Mouse (Mus musculus) frontal cortex, postnatal 10 days (tissue): ENCODE results near the gene Cd44.

ENCODE experiments used
- DNase-seq, 2 experiments: peaks; one replicate each; pipeline ENCODE4 v3.0.0; 2022; ENCODE audit warnings: low spot score in 2 of 2, mixed read lengths in 1 of 2

The Cd44 gene

DNA sequence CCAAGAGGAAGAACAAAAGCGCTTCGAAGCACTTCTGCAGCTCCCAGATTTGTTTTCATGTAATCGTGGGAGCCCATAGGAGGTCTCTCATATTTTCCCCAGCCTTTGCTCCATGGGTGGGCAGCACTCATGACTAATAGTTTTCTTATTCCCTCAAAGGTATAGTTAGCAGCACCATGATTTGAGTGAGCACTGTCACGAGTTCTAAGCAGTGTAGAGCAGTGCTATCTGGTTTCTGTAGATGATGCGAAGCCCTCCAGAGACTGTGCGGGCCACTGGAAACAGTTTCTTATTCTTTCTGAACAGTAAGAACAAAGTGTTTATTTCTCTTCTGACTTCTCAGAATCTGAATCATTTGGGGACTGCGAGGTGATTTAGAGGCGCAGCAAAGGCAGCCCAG, 80.7 kb downstream of the Cd44 start:
- DNase-seq = no peak

DNA sequence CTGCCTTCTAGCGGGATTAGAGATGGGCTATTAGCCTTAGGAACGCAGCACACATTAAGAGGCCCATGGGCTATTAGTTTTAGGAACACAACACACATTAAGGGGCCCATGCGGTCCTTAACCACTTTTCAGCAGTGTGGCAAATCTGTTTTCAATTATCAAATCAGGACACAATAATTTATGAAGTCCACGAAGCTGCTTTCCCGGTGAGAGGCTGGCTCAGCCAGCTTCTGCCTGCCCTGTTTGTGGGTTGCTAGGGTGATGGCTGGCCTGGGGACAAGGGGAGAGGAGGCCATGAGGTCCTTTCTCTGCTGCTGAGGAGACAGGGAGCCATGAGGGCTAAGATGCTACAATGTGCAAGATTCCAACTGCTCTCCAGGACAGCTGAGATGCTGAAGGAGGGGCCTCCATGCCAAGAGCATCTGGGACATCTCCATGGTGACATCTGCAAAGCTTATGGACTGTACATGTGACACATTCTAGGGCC, 81.2 kb downstream of the Cd44 start:
- DNase-seq = peak in 1 of 2 experiments; percentile 7

DNA sequence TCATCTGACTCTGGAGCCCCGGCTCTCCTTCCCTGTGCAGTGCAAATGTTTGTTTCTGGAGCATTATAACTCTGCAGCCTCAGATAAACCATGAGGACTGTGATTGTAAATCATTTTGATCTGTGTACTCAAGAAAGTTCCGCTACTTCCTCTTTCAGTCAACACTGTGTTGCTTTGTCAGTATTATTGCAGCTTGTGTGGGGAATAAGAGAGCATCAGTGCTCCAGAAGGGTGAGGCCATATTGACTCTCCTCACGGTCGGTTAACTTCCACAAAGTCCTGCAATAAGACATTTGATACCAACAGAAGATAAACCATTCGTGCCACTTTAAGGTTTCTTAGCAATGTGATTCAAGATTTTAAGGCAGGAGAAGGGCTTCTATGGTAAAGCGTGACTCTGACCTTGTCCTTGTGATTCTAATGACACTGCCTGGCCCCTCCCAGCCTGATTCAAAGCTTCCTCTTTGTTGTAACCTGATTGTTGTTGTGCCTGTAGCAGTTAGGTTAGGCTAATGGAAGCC, 86.1 kb downstream of the Cd44 start:
- DNase-seq = no peak

DNA sequence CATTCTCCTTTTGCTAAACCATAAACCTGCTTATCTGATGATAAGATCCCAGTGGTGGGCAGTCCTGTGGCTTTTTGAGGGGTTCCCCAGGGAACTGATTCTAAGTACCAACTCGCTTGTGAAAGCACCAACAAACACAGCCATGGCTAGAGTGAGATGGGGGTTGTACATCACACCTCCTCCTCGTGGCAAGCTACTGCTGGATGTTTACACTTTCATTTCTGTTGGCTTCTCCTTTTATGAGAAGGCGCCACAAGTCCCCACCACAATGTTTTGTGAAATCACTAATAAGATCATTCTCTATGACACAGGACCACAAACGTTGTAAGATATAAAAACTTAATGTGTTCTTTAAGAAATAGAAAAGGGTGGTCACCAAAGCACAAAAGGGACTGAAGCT, 88.7 kb downstream of the Cd44 start:
- no peak for DNase-seq

DNA sequence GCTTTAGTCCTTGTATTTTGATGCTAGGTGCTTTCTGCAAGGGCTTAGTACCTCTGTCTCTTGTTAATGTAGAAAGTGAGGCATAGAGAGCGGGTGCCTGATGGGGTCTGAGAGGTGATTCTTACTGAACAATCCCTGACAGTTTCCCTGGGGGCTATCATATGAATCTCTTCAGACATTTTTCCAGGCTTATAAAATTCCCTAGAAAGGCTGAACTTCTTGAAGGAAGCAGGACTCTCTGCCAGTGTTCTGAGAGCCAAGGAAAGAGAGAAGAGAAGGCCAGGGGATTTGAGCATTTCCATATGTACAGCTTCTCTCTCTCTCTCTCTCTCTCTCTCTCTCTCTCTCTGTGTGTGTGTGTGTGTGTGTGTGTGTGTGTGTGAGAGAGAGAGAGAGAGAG, 92.0 kb downstream of the Cd44 start:
- DNase-seq = no peak

DNA sequence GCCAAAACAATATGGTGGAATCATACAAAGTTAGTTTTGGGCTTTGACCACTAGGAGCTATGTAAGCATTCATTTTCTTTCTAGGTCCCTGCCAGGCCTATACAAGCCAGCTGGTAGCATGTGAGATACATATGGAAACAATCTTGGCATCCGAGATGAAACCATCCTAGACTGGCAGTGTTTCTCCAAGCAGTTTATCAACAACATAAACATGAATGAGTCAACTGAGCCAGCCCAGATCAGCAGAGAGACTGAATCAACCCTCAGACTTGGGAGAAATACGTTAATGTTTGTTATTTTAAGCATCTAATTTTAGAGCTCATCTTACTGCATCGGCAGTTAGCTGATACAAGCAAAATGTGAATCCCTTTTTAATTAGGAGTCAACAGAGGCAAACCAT, 93.8 kb downstream of the Cd44 start:
- DNase-seq = no peak

DNA sequence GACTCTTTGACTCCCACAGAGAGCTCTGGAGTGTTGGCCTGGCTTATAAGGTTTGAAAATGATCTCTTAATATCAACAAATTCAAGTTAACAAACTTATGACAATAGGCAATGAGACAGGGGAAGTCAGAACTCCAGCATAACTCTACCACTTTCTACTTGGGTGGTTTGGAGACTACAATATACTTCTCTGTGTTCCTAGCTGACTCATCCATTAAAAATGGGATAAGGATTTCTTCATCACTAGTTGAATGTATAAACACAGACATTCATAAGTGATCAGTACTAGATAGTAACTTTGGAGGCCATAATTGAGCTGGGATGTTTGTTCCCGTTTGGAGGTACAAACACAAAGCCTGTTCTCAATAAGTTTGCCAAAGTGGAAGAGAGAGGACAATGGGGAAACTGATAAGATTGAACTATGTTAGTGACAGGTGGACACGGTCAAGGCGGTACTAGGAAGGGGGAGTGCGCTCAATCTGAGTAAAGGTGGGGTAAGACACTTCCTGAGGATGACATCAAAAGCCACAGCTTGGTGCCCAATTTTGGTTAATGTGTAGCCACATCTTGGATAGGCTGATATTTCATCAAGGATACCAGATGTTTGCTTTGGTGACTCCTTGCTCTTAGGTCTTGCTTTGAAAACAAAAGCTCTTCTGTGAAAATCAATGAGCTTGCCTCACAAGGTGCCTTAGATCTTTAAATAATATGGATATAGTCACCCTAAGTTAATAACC, 95.5 kb downstream of the Cd44 start:
- DNase-seq = no peak

DNA sequence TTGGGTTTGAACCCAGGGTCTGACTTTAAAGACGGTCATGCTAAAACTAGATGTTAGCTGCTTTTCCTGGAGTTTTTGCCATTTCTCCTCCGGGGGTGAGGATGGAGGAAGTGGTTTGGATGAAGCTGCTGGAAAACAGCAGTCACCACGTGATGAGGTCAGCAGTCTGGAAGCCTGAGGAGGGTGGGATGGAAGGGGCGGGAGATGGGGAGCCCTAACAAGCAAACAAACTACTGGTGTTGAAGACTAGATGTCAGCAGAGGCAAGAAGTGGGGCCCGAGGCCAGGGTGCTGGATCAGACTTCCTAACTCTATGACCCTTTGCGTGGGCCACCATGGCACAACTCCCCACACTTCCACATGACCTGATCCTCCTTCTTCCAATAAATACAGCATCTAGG, 96.2 kb downstream of the Cd44 start:
- DNase-seq = no peak

DNA sequence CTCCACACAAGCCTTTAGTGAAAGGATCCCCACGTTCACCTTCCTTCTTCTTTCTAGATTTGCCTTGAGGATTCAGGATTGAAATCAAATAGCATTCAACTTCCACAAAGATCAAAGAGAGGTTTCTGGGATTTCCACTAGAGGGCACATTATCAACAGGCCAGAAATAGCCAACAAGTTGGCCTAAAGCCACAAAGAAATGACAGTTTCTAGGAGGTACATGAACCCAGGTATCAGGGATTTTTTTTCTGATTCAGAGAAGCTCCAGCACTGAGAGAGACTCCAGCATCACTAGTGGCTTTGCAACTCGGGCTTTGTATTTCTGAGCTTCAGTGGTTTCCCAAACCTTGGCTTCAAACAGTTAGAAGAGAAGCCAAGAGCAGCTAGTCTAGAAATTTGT, 97.4 kb downstream of the Cd44 start:
- DNase-seq = no peak

DNA sequence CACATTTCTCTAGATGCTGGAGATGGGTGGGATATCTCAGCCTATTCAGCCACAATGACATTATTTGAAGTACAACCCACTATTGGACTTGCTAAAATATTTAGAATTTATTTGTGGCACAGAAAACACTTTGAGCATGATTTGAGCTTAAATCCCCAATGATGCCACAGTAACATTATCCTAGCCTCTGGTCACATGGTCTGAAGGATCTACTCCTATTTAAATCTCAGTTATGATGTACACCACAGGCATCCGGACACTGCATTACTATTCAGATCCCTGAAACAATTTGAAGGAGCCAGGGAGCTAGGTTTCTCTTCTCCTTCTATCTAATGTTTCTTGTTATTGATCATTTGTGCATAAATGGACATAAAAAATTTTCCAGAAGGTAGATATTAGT, 99.6 kb downstream of the Cd44 start:
- DNase-seq = no peak

DNA sequence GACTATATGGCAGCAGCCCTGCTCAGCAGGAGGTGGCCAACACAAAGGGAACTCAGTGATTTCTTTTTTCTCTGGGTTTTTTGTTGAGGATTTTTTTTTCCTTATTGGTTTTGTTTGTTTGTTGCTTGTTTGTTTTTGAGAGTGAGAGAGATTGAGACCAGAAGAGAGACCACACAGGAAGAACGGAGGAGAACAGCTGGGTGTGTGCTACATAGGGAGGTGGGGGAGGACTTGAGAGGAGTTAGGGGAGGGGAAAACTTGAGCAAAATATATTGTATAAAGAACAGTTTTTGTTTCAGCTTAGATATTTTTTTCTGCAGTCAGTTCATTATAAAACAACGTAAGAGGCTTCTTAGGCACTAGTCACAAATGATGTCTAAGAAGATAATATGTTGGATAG, 103.3 kb downstream of the Cd44 start:
- DNase-seq = no peak

DNA sequence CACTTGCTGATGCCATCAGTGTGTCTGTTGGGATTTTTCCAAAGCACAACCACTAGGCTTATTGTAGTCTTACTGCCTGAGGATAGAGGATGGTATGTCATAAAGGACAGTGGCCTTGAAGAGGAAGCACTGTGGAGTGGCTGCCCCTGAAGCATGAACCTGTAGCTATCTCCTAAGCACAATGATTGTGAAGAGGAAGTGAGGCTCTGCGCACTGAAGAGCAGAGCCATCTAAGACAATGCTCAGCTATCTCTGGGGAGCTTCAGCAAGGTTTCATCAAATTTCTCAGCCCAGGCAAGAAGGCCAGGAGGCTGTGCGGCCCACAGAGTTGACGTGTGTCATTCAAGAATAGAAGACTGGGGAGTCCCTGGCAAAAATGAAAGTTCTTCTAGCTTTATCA, 106.4 kb downstream of the Cd44 start:
- no peak for DNase-seq

DNA sequence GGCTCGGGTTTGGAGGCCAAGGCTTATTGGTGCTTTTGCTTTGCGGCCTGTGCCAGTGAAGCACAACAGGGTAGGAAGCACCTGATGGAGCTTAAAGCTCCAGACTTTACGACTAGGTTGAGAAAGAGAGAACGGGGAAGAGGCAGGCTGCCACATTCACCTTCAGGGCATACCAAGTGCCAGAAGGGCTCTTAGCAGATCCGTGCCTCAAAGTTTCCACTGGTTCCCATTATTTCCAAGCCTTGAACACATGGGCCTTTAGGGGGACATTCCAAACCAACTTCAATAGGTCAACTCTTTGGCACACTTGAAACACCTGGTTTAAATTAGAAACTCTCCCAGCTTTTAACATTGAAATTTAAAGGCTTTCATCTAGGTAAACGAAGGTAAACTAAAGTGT, 108.7 kb downstream of the Cd44 start:
- DNase-seq = no peak

DNA sequence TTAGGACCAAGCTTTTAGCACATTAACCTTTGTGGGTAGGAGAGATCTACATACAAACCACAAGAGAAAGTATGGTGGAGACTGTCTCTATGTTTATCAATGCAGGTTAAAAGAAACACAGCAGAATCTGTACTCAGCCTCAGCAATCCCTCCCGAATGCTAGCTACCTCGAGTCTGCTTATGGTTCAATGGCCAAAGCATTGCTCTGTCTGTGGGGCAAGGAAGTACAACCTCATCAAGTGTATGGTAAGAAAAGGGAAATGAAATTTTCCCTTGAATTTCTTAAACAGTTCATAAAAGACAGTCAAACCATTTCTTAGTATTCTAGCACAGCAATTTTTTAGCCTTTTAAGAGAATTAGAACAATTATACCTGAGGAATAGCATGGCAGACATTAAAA, 109.8 kb downstream of the Cd44 start:
- DNase-seq = no peak

DNA sequence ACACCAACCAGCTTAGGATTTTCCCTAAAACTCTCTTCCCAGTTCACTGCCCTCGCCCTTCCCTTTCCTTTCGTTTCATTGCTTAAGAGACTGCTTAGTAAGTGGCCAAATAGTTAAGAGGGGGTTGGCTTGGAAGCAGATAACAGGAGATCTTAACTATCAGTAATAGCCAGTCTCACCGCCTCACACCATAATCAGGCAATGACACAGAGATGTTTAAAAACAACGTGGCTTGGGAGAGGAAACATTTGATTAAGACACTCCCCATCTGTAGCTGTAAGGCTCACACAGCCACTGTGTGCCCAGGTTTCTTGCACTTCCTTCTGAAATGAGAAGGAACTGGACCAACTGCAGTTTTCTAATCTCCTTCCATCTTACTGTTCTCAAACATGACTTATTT, 115.8 kb downstream of the Cd44 start:
- DNase-seq = no peak

DNA sequence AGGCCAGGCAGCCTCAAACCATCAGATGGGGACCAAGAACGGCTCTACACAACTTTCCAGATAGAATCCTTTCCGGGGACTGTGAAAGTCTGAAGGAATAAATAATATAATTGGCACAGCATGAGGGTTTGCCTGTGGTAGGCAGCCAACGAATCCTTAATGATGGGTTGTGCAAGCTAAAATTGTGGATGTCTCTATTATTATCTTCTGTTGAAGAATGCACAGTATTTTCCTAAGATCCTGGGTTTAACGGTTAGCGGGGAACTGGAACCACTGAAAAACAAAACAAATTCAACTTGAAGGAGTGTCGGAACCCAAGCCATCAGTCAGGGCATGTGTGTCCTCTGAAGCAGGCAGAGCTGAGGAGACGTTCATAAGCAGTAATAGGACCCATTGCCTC, 118.7 kb downstream of the Cd44 start:
- no peak for DNase-seq

DNA sequence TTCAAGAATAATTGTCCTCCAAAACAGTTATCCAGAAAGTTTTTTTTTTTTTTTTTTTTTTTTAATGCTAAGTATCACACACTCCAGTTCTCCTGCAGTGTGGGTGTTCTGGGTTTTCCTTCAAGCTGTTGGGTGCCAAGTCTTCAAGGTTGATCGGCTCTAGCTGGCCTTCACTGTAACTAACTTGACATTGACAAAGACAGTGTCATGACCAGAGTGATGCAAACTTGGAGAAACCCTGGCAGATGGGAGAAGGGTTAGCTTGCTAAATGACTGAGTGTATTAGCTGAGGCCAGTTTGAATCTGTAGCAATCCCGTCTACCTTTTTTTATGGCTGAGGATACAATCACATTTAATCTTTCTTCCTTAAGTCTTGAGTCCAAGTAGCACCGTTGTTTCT, 123.3 kb downstream of the Cd44 start:
- DNase-seq = no peak

DNA sequence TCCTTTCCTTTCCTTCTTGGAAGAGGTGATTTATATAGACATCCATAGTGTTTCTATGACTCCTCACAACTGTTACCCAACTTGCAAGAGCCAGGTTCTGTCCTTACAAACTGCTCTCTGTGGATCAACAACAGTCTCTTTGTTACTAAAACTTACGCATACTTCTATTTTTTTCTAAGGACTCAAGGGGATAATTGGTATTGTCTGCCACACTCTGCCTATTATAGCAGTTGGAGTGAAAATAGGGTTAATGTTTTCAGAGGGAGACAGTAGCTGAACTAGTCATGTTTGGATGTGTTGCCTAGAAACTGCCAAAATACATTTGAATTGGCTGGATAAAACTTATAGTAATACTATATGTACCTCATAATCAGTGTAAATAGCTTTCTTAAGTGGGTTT, 125.9 kb downstream of the Cd44 start:
- no peak for DNase-seq

DNA sequence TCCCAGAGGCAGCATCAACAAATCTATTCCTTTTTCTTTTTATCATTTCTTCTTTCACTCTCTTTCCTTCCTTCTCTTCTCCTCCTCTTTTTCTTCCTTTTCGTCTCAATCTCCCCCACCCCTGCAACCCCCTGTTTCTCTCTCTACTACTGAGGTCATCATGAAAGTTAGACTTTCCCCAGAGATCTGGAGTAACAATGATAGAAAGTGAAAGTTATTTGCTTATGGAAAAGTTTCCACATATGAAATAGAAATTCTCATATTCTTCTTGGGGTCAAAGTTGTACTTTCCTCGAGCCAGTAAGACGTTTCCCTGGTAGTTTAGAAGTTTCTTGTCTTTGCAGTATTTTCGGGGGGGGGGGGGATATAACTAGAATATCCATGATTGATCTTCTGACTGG, 126.8 kb downstream of the Cd44 start:
- DNase-seq = no peak

DNA sequence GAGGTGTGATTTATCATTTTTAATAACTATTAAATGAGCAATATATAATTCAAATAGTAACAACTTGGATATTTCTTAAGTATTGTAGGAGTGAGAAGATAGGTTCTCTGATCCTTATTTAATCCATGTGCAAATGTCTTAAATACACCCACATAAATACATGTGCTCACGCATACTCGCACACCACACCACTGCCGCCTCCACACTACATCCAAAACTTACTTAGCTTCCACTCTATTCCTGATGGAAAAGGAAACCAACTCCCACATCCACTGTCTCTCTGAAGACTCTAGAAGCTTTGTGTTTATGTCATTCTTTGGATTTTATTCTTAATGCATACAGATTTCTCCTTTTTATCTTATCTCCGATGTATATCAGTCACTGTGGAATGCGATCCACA, 129.2 kb downstream of the Cd44 start:
- no peak for DNase-seq

DNA sequence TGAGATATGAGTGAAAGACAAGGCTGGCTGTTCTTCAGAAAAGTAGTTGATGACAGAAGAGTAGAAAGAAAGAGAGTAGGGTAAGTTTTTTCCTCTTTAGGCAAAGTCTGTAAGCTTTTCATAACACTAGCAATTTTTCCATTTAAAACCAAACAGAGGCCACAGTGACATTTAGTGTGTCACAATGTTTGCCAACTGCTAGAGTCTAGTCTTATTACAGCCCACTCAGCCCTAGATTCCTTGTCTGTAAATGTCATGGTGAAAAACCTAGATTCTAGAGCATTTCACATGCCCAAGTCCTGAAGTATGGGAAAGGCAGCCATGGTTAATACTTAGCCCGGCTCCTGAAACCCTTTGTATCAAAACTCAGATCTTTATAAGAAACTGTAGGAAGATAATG, 130.2 kb downstream of the Cd44 start:
- no peak for DNase-seq

DNA sequence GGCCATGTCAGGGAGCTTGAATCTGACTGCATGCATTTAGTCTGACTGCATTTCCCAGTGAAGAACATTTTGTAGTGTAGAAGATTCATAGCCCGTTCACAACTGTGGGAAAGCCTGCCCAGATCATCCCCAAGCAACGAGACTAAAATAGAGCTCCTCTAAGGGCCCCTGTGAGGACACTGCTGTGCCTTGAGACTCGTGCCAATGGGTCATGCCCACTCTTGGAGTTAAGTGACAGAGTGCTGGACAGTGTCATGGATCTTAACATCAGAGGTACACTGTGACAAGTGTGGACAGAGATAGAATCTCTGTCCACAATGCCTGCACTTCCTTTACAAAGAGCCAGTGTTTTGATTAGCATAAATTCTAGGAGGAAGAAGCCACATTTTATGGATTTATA, 133.2 kb downstream of the Cd44 start:
- DNase-seq = no peak

DNA sequence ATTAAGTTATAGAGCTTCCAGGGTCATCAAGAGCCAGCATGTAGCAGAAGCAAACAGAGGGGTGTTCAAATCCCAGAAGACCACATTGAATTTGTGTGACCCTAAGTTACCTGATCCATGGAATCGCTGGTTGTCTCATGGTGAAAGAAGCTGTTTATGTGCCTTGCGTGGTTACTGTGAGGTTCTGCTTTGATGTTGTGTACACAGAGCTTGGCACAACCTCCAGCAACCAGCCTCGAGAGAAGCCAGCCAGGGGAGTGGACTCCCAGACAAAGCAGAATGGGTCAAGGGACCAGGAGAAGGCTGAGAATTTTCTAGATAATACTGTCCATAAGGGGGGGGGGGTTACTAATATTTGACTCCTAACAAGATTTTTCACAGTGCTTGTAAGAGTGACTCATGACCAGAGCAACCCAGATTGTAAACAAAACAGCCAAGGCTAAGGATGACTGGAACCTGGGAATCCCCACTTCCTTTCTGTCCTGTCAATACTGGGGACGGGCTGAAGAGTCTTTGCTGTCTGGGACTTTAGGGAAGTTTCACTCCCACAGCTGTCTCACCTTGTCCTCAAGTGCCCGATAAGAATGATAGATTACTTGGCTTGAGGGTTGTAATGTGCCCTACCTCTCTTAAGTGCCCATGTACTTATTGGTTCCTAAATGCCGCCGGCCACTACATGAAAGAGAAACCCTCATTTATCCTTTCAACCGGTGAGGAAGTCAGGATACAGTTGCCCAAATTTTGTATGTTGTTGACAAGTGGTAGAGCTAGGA, 136.7 kb downstream of the Cd44 start:
- DNase-seq = no peak
